Mouse (Mus musculus) small intestine, adult 2 months (tissue): ENCODE measurements around the gene Hdac4. TPM values are rescaled to one million over a fixed set of nuclear protein-coding genes. Genes with fewer than 3 reads are reported as not detected.

ENCODE experiments used
- H3K27ac ChIP-seq: fragments of 200-500 bp; 2 replicates; pipeline ENCODE4 v1.5.1; 2012; ENCODE audit warnings: low read depth, low read length, control low read depth, inconsistent platforms; ENCODE audit not compliant: insufficient read depth
- H3K27me3 ChIP-seq: fragments of 200-500 bp; 2 replicates; pipeline ENCODE4 v1.6.1; 2012; ENCODE audit warnings: mild to moderate bottlenecking, moderate library complexity, low read length, inconsistent platforms; ENCODE audit not compliant: control insufficient read depth, insufficient read depth
- H3K36me3 ChIP-seq: fragments of 200-500 bp; 2 replicates; pipeline ENCODE4 v1.6.1; 2012; ENCODE audit warnings: mild to moderate bottlenecking, low read length, control low read depth, inconsistent platforms; ENCODE audit not compliant: control insufficient read depth, insufficient read depth
- H3K4me1 ChIP-seq: fragments of 200-500 bp; 2 replicates; pipeline ENCODE4 v1.6.1; 2012; ENCODE audit warnings: low read length, inconsistent platforms, mixed read lengths; ENCODE audit not compliant: control insufficient read depth, insufficient read depth, insufficient read length
- H3K4me3 ChIP-seq: fragments of 200-500 bp; 2 replicates; pipeline ENCODE4 v1.5.1; 2012; ENCODE audit warnings: low read depth, mild to moderate bottlenecking, control low read depth, inconsistent platforms, low read length, moderate library complexity
- CTCF ChIP-seq: fragments of 200-500 bp; IDR thresholded peaks from 2 replicates; pipeline ENCODE4 v1.5.1; 2012; ENCODE audit warnings: low read depth, mild to moderate bottlenecking, control low read depth, inconsistent platforms, low read length, moderate library complexity, mixed read lengths; ENCODE audit not compliant: insufficient replicate concordance, insufficient read length; ENCODE audit errors: extremely low read depth
- POLR2A ChIP-seq: fragments of 200-500 bp; IDR thresholded peaks from 2 replicates; pipeline ENCODE4 v1.6.1; 2012; ENCODE audit warnings: low read depth, mild to moderate bottlenecking, control low read depth, inconsistent platforms, low read length, moderate library complexity
- WGBS: fragments of 180-500 bp; shearing (Covaris S2); methylation state at CpG from one replicate; pipeline ENCODE4 v1.1.7; 2018; 5-methylcytosine and 5-hydroxymethylcytosine counted together
- polyA plus RNA-seq: library from polyadenylated mRNA; depleted of rRNA; stranded (reverse); fragments of >200 nt; gene quantifications from 2 replicates; pipeline ENCODE4 v1.2.3, GENCODE M21; 2012

The Hdac4 gene
- polyA plus RNA-seq, 1 experiment = 21.0 TPM

DNA sequence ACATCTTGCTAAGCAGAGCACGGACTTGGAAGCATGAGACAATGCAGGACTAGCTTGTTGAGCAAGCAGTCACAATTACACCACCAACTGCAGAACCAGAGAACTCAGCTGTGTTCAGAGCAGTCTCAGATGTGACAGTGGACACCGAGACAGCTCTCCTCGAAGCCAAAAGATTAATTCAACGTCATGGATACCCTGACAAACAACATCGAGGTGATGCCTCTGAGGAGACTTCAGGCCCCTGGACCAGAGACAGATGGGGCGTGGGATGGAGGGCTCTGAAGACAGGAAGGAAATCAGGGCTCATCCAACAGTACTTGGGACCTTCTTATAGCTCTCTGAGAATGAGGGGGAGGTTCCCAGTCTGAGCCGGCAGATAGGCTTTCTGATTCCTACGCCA lies 314.6 kb downstream of the Hdac4 start:
- Histone ChIP-seq H3K4me1 (no peaks in the 10 kb centered on the region), H3K27ac (no peak overlapping the region), H3K27me3 (no peaks in the 10 kb centered on the region), H3K4me3 (no peak overlapping the region), H3K36me3 (no peaks in the 10 kb centered on the region)
- 65% methylated on average over 8 of the region's 8 CpGs for WGBS
- TF ChIP-seq POLR2A (no peak), CTCF (no peak)

DNA sequence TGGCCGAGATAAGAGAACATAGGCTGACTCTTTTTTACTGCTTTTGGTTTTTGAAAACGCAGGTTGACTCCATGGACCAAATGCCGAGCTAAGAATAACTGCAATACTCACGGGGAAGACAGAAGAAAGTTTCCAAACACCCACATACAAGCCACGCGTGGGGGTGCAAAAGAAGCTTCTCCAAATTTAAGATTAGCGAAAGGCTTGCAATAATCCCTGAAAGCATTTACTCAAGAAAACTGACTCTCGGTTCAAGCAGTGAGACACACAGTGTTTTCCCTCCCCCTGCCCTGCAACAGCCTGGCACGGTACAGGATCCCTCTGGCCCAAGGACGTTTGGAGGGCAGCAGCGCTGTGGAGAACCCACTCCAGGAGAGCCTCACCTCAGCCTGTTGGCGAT lies 315.3 kb downstream of the Hdac4 start:
- Histone ChIP-seq H3K27ac (no peak overlapping the region), H3K4me1 (no peaks in the 10 kb centered on the region), H3K36me3 (no peaks in the 10 kb centered on the region), H3K4me3 (no peak overlapping the region), H3K27me3 (no peaks in the 10 kb centered on the region)
- 87% methylated on average over 12 of the region's 12 CpGs for WGBS
- TF ChIP-seq POLR2A (no peak), CTCF (no peak)
